In genomic region chr4:48415838-48416335, GRCm38 (mm10) we compare ENCODE assay signal across 10 mouse cellular contexts. TPM values are rescaled to one million over a fixed set of nuclear protein-coding genes. Genes with fewer than 3 reads are reported as not detected.
DNase-seq lines count a peak whose midpoint lies in the region; TF ChIP-seq lines count a peak whose summit lies in the region.
"Had no signal": no experiment of that assay in that cellular context is flagged by ENCODE, and none has a peak within 500 bp of the region (broad histone marks: within the 10 kb centered on the region; RNA-seq: fewer than 3 reads in every experiment).

No protein-coding gene starts in this region.

- intact Hi-C loops in heart, adult 2 months (cut with DNase I): no loop called here
- intact Hi-C loops in heart, postnatal 25 days (cut with DNase I): no loop called here
- intact Hi-C loops in gastrocnemius, postnatal 36 days (cut with DNase I): no loop called here

- H3K79me2 ChIP-seq in heart, adult 2 months (replicated peaks; ENCODE audit: control insufficient read depth, insufficient read depth, low read length): no peaks in the 10 kb centered on the region

- no peak for TF ChIP-seq CTCF in heart, adult 2 months (IDR thresholded peaks at IDR 0.05)
- TF ChIP-seq CTCF in cerebellum, adult 2 months (IDR thresholded peaks at IDR 0.05; ENCODE audit: borderline replicate concordance, insufficient read depth, low read depth, low read length): no peak

- no peak for TF ChIP-seq EP300 in heart, adult 2 months (IDR thresholded peaks at IDR 0.05; ENCODE audit: insufficient read depth, low read depth, low read length)

- H3K27ac ChIP-seq in heart, adult 2 months: no peak overlapping the region
- no peak overlapping the region for H3K27ac ChIP-seq in cerebellum, adult 2 months (ENCODE audit: insufficient read depth, low read length)
- H3K27ac ChIP-seq: limb, embryonic 13.5 days had no signal

- WGBS in heart, adult 2 months: 60% methylated on average over 10 of the region's 10 CpGs
- WGBS in cerebellum, adult 2 months: 39% methylated on average over 10 of the region's 10 CpGs

- H3K4me3 ChIP-seq in heart, adult 2 months: no peak overlapping the region
- no peak overlapping the region for H3K4me3 ChIP-seq in cerebellum, adult 2 months (replicated peaks; ENCODE audit: insufficient read depth, low read depth, low read length)
- H3K4me3 ChIP-seq: limb, embryonic 13.5 days had no signal

- H3K36me3 ChIP-seq in heart, adult 2 months (ENCODE audit: control insufficient read depth, insufficient read depth, low read length): no peaks in the 10 kb centered on the region

- H3K27me3 ChIP-seq in heart, adult 2 months (ENCODE audit: control insufficient read depth, insufficient read depth, low read length): no peaks in the 10 kb centered on the region
- H3K27me3 ChIP-seq in cerebellum, adult 2 months (ENCODE audit: control insufficient read depth, insufficient read depth, low read length): no peaks in the 10 kb centered on the region
- H3K27me3 ChIP-seq: limb, embryonic 13.5 days had no signal

- H3K9ac ChIP-seq in heart, adult 2 months (ENCODE audit: low read depth, low read length): no peak overlapping the region
- H3K9ac ChIP-seq: limb, embryonic 13.5 days; lung, embryonic 14.5 days had no signal

- DNase-seq in heart, adult 2 months: peak; percentile 62 to 63
- no peak for DNase-seq in heart, postnatal 25 days (ENCODE audit: low spot score)
- peak; percentile 46 for DNase-seq in adipocyte (ENCODE audit: low spot score)
- DNase-seq in cerebellum, adult 2 months: peak; percentile 23 to 30
- DNase-seq in gastrocnemius, postnatal 36 days: peak; percentile 49 to 59
- no peak for DNase-seq in spleen, adult 12 weeks (ENCODE audit: low spot score)
- DNase-seq in lung, adult 18-20 months: no peak
- no peak for DNase-seq in left cerebral cortex, adult 9 months (ENCODE audit: low spot score in 2 of 2)
- DNase-seq: lung, embryonic 14.5 days had no signal

- H3K4me1 ChIP-seq in heart, adult 2 months (ENCODE audit: control insufficient read depth, insufficient read depth, low read length): no peaks in the 10 kb centered on the region
- H3K4me1 ChIP-seq in cerebellum, adult 2 months (ENCODE audit: control insufficient read depth, insufficient read depth, low read length): peaks cover 14% of the 10 kb centered on the region
- H3K4me1 ChIP-seq: limb, embryonic 13.5 days had no signal

- TF ChIP-seq POLR2A in heart, adult 2 months (IDR thresholded peaks at IDR 0.05; ENCODE audit: insufficient read depth, low read depth, low read length): no peak
- no peak for TF ChIP-seq POLR2A in cerebellum, adult 2 months (IDR thresholded peaks at IDR 0.05; ENCODE audit: borderline replicate concordance, insufficient read depth, low read length)

RNA-seq across cellular contexts. Expression of gene Tex10, which starts 57.4 kb away (rescaled TPM):
- total RNA-seq in heart, adult 2 months (2021): 1 to 10 TPM; 7.9 to 9.0 TPM
- polyA plus RNA-seq in heart, adult 2 months (2012; rRNA removed): 8.0 and 12.0 TPM in 2 replicates
- total RNA-seq in heart, postnatal 25 days (2021): 1 to 10 TPM; 7.6 to 8.2 TPM
- polyA plus RNA-seq in cerebellum, adult 2 months (2012; rRNA removed): 15.2 and 17.2 TPM in 2 replicates
- 10 to 100 TPM in 1 of 2 experiments, 1 to 10 TPM in 1; 9.1 to 12.8 TPM for total RNA-seq in gastrocnemius, postnatal 36 days (2021)

Comparison
In these comparisons a context has a peak if more than half of its experiments do, and no peak if none do; other contexts are left out.
1. DNase-seq: peak in heart, adult 2 months (2 of 2), adipocyte (single experiment), cerebellum, adult 2 months (2 of 2) and gastrocnemius, postnatal 36 days (2 of 2); none in heart, postnatal 25 days (single experiment), spleen, adult 12 weeks (single experiment), lung, adult 18-20 months (0 of 2) and left cerebral cortex, adult 9 months (0 of 2).